Comparison of ENCODE assay signal across 8 mouse cellular contexts in the genomic region with DNA sequence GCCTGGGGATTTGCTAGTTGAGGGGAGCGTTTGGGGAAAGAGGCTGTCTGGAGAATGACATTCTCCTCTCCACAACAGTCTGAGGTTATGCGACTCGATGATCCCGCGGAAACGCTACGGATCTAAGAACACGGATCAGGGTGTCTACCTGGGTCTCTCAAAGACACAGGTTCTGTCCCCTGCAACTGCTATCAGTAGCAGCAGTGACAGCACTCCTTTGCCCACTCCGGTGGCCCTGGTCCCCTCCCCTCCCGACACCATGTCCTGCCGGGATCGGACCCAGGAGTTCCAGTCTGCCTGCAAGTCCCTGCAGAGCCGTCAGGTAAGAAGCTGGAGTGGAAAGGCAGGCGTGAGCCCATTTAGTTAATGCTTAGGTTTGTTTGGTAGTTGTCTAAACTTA. TPM values are rescaled to one million over a fixed set of nuclear protein-coding genes. Genes with fewer than 3 reads are reported as not detected.
DNase-seq lines count a peak whose midpoint lies in the region; ATAC-seq lines count a peak whose summit lies in the region.

No protein-coding gene starts in this region.

- H3K4me2 ChIP-seq in hindbrain, embryonic 11.5 days (replicated peaks; ENCODE audit: low read depth, low read length): peak overlapping the region; percentile 47
- peak overlapping the region; percentile 90 for H3K4me2 ChIP-seq in midbrain, embryonic 11.5 days

- peak overlapping the region; percentile 38 for H3K9ac ChIP-seq in hindbrain, embryonic 11.5 days (ENCODE audit: low read depth, low read length)
- H3K9ac ChIP-seq in midbrain, embryonic 11.5 days (ENCODE audit: low read length): peak overlapping the region; percentile 78

- H3K27me3 ChIP-seq in embryonic facial prominence, embryonic 10.5 days (replicated peaks; ENCODE audit: low read depth, poor library complexity, severe bottlenecking): no peaks in the 10 kb centered on the region
- H3K27me3 ChIP-seq in hindbrain, embryonic 11.5 days (ENCODE audit: control insufficient read depth, insufficient read depth, low read length): no peaks in the 10 kb centered on the region
- H3K27me3 ChIP-seq in midbrain, embryonic 11.5 days (ENCODE audit: control insufficient read depth, insufficient read depth, low read length): no peaks in the 10 kb centered on the region

- peak overlapping the region; percentile 89 for H3K27ac ChIP-seq in embryonic facial prominence, embryonic 10.5 days (replicated peaks)
- H3K27ac ChIP-seq in hindbrain, embryonic 11.5 days (ENCODE audit: low read depth, low read length): no peak overlapping the region
- no peak overlapping the region for H3K27ac ChIP-seq in midbrain, embryonic 11.5 days (ENCODE audit: low read depth, low read length)

- no peak for ATAC-seq in hindbrain, embryonic 11.5 days (ENCODE audit: low FRiP score)
- ATAC-seq in midbrain, embryonic 11.5 days (ENCODE audit: low FRiP score): no peak

- H3K9me3 ChIP-seq in embryonic facial prominence, embryonic 10.5 days: no peaks in the 10 kb centered on the region
- H3K9me3 ChIP-seq in hindbrain, embryonic 11.5 days (ENCODE audit: control insufficient read depth, low read length): no peaks in the 10 kb centered on the region
- no peaks in the 10 kb centered on the region for H3K9me3 ChIP-seq in midbrain, embryonic 11.5 days (ENCODE audit: control insufficient read depth, low read length)

- peak overlapping the region; percentile 93 for H3K4me3 ChIP-seq in embryonic facial prominence, embryonic 10.5 days
- H3K4me3 ChIP-seq in hindbrain, embryonic 11.5 days (ENCODE audit: low read depth, low read length): peak overlapping the region; percentile 47
- peak overlapping the region; percentile 57 for H3K4me3 ChIP-seq in midbrain, embryonic 11.5 days (ENCODE audit: low read depth, low read length)

- peaks cover 21% of the 10 kb centered on the region for H3K4me1 ChIP-seq in embryonic facial prominence, embryonic 10.5 days
- 0 out of 2 replicates have a peak, but pooled peaks cover 6% of the 10 kb centered on the region for H3K4me1 ChIP-seq in hindbrain, embryonic 11.5 days (replicated peaks; ENCODE audit: control insufficient read depth, insufficient read depth, low read length)
- peaks cover 11% of the 10 kb centered on the region for H3K4me1 ChIP-seq in midbrain, embryonic 11.5 days (ENCODE audit: control insufficient read depth, insufficient read depth, low read length)

- 21% methylated on average over 14 of the region's 14 CpGs for WGBS in embryonic facial prominence, embryonic 10.5 days
- WGBS in hindbrain, embryonic 11.5 days: 18% methylated on average over 14 of the region's 14 CpGs
- 28% methylated on average over 14 of the region's 14 CpGs for WGBS in midbrain, embryonic 11.5 days

- DNase-seq in kidney, postnatal 10 days: peak; percentile 22
- no peak for DNase-seq in kidney, adult 18-20 months
- DNase-seq in embryonic facial prominence, embryonic 10.5 days (ENCODE audit: low spot score): no peak
- no peak for DNase-seq in hindbrain, embryonic 11.5 days (ENCODE audit: low spot score)
- no peak for DNase-seq in midbrain, embryonic 11.5 days (ENCODE audit: low spot score, missing footprints)
- DNase-seq in retina, postnatal 1 day: no peak
- DNase-seq in right cerebral cortex, postnatal 25 days: no peak
- DNase-seq in embryo, embryonic 10.5 days (ENCODE audit: low spot score): no peak

- peaks cover 83% of the 10 kb centered on the region for H3K36me3 ChIP-seq in embryonic facial prominence, embryonic 10.5 days (replicated peaks)
- H3K36me3 ChIP-seq in hindbrain, embryonic 11.5 days (ENCODE audit: control insufficient read depth, insufficient read depth, low read length): peaks cover 2% of the 10 kb centered on the region; the same call in 1 of the 2 replicates
- peaks cover 16% of the 10 kb centered on the region; the same call in 1 of the 2 replicates for H3K36me3 ChIP-seq in midbrain, embryonic 11.5 days (ENCODE audit: control insufficient read depth, insufficient read depth, low read length)

RNA-seq across cellular contexts. Expression of gene Stx5a, which starts 1.0 kb away (rescaled TPM):
- polyA plus RNA-seq in embryonic facial prominence, embryonic 10.5 days (2016; fragmentation: Nextera tagmentation; extraction: Ambion mirVana): 97.0 and 108 TPM in 2 replicates
- polyA plus RNA-seq in hindbrain, embryonic 11.5 days (2014; fragmentation: Nextera tagmentation; extraction: Ambion mirVana): 100 and 111 TPM in 2 replicates
- polyA plus RNA-seq in midbrain, embryonic 11.5 days (2014; fragmentation: Nextera tagmentation; extraction: Ambion mirVana): 85.6 and 94.7 TPM in 2 replicates

RNA-seq across cellular contexts. Expression of gene 1700092M07Rik, which starts 1.7 kb away (rescaled TPM):
- polyA plus RNA-seq in embryonic facial prominence, embryonic 10.5 days (2016; fragmentation: Nextera tagmentation; extraction: Ambion mirVana): 3.4 and 3.5 TPM in 2 replicates
- polyA plus RNA-seq in hindbrain, embryonic 11.5 days (2014; fragmentation: Nextera tagmentation; extraction: Ambion mirVana): 1.6 and 2.6 TPM in 2 replicates
- polyA plus RNA-seq in midbrain, embryonic 11.5 days (2014; fragmentation: Nextera tagmentation; extraction: Ambion mirVana): 1.5 and 2.7 TPM in 2 replicates

RNA-seq across cellular contexts. Expression of gene Wdr74, which starts 6.5 kb away (rescaled TPM):
- 117 and 127 TPM in 2 replicates for polyA plus RNA-seq in embryonic facial prominence, embryonic 10.5 days (2016; fragmentation: Nextera tagmentation; extraction: Ambion mirVana)
- polyA plus RNA-seq in hindbrain, embryonic 11.5 days (2014; fragmentation: Nextera tagmentation; extraction: Ambion mirVana): 83.6 and 87.1 TPM in 2 replicates
- 74.2 and 83.7 TPM in 2 replicates for polyA plus RNA-seq in midbrain, embryonic 11.5 days (2014; fragmentation: Nextera tagmentation; extraction: Ambion mirVana)

RNA-seq across cellular contexts. Expression of gene Nxf1, which starts 14.7 kb away (rescaled TPM):
- polyA plus RNA-seq in embryonic facial prominence, embryonic 10.5 days (2016; fragmentation: Nextera tagmentation; extraction: Ambion mirVana): 254 and 269 TPM in 2 replicates
- 213 and 224 TPM in 2 replicates for polyA plus RNA-seq in hindbrain, embryonic 11.5 days (2014; fragmentation: Nextera tagmentation; extraction: Ambion mirVana)
- 209 and 235 TPM in 2 replicates for polyA plus RNA-seq in midbrain, embryonic 11.5 days (2014; fragmentation: Nextera tagmentation; extraction: Ambion mirVana)

RNA-seq across cellular contexts. Expression of gene Slc3a2, which starts 19.0 kb away (rescaled TPM):
- polyA plus RNA-seq in embryonic facial prominence, embryonic 10.5 days (2016; fragmentation: Nextera tagmentation; extraction: Ambion mirVana): 125 and 127 TPM in 2 replicates
- 123 and 136 TPM in 2 replicates for polyA plus RNA-seq in hindbrain, embryonic 11.5 days (2014; fragmentation: Nextera tagmentation; extraction: Ambion mirVana)
- 139 and 142 TPM in 2 replicates for polyA plus RNA-seq in midbrain, embryonic 11.5 days (2014; fragmentation: Nextera tagmentation; extraction: Ambion mirVana)
